Mouse (Mus musculus): ENCODE results near the gene Enkur. TPM values are rescaled to one million over a fixed set of nuclear protein-coding genes. Genes with fewer than 3 reads are reported as not detected.

The Enkur gene
- polyA plus RNA-seq, 1 experiment from 2014 or later, result 0.41 TPM

Other genes starting within 250 kb of the Enkur start
- 9.7 and 12.0 TPM in 2 replicates for gene Arhgap21, start 236.5 kb downstream of the Enkur start, polyA plus RNA-seq (2015; fragmentation: Nextera tagmentation; extraction: Ambion mirVana)
- gene Thnsl1, start 359 bp upstream of the Enkur start, polyA plus RNA-seq (2015; fragmentation: Nextera tagmentation; extraction: Ambion mirVana), result 6.5 and 7.4 TPM in 2 replicates
- gene Gpr158, start 162.2 kb upstream of the Enkur start, polyA plus RNA-seq (2015; fragmentation: Nextera tagmentation; extraction: Ambion mirVana), result 0.11 TPM in 1 of 2 replicates, not detected in the other

All from embryonic facial prominence, embryonic 13.5 days (tissue).